Mouse (Mus musculus) erythroblast, embryonic 14.5 days (primary cell): Measurements from ENCODE around the gene Phgr1.

Source experiments
- GATA1 ChIP-seq: IDR thresholded peaks from 2 replicates; pipeline ENCODE4 v1.6.1; 2012; ENCODE audit warnings: low read length, inconsistent platforms, mixed read lengths
- TAL1 ChIP-seq: IDR thresholded peaks from 3 replicates; pipeline ENCODE4 v1.6.1; 2012; ENCODE audit warnings: low read length, inconsistent platforms, mixed read lengths

GRCm38 (mm10) chr2:118776295-118776694, 3.7 kb downstream of the Phgr1 start:
- TF ChIP-seq TAL1 (no peak), GATA1 (no peak)
